Mouse (Mus musculus): Measurements from ENCODE around the gene Rere. TPM values are rescaled to one million over a fixed set of nuclear protein-coding genes. Genes with fewer than 3 reads are reported as not detected.

Rere gene
- total RNA-seq, 2 experiments from 2014 or later, result 98.6 to 106 TPM

Other genes with a start within 250 kb of the Rere start
- 1 to 10 TPM; 1.2 to 1.5 TPM for gene Gpr157, start 194.3 kb upstream of the Rere start, total RNA-seq (2021)
- gene Slc2a5, start 162.4 kb upstream of the Rere start, total RNA-seq (2021), result 1 to 10 TPM; 1.4 to 1.5 TPM
- not detected for gene Slc2a7, start 132.7 kb upstream of the Rere start, total RNA-seq (2021)
- gene Car6, start 80.3 kb upstream of the Rere start, total RNA-seq (2021), result not detected
- 100 to 1,000 TPM; 204 to 220 TPM for gene Eno1, start 44.9 kb upstream of the Rere start, total RNA-seq (2021)

All from left cerebral cortex, postnatal 4 days (tissue).